Mouse (Mus musculus) testis, postnatal 14 days (tissue): Measurements from ENCODE around the gene Cul4a.
A peak's percentile ranks its signal among the peaks of the same experiment; 100 is the strongest.
"Not testable (repeated sequence)": the region's sequence is repeated elsewhere in the genome, so short reads cannot be mapped to it uniquely, and the experiment has no call there.

ENCODE experiments used
- DNase-seq: peaks from one replicate; pipeline ENCODE4 v3.0.0; 2021; ENCODE audit warnings: low spot score

The Cul4a gene

DNA sequence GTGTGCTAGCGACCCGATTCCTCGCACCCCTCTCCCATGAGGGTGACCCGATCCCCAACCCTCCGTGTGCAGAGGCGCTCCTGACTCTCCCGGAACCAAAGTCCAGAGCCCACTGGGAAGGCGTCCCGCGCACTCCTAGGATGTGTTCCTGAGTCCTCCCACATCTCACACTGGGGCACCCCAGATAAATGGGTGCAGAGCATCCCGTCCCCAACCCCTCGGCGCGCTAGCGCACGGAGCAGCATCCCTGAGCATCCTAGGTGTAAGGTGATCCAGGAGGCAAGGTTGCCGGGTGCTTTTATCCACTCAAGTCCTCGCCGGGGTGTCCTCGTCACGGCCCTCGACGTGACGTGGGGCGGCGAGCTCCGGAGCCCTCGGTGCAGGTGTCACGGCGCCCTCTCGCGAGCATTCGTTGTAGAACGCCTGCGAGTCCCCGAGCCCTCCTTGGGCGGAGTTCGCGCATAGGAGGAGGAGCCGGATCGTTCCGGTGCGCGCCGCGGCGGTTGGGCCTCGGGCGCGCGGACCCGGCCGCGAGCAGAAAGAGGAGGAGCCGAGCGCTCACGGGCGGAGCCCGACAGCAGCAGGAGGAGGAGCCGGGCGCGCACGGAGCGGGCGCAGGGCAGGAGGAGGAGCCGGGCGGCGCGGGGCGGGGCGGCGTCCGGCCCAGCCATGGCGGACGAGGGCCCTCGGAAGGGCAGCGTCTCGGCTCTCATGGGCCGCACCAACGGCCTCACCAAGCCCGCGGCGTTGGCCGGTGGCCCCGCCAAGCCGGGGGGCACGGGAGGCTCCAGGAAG lies at the start of gene Cul4a, which contains the start of gene Pcid2:
TSS of gene Cul4a (plus strand) at position 535 of the 795 bp plus-strand sequence.
TSS of gene Pcid2 (minus strand) at position 373 of the 795 bp plus-strand sequence.
- DNase-seq, result peak; percentile 94

DNA sequence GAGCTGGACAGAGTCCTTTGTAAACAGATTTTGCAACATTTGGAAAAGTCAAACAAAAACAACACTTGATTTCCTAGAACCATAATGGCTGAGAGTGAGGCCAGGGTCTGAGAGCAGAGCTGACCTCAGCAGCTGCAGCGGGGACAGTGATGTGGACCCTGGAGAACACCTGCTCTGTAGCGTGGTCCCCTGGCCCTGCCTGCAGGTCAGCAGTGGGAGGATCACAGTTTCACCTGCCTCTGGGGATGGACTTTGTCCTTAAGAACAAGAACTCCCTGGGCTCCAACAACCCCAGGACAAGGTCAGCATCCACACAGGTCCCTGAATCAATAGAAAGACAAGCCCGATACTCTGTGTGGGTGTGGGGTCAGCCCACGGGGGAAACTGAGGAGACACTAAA lies 48.1 kb upstream of the Cul4a start:
- no peak for DNase-seq

DNA sequence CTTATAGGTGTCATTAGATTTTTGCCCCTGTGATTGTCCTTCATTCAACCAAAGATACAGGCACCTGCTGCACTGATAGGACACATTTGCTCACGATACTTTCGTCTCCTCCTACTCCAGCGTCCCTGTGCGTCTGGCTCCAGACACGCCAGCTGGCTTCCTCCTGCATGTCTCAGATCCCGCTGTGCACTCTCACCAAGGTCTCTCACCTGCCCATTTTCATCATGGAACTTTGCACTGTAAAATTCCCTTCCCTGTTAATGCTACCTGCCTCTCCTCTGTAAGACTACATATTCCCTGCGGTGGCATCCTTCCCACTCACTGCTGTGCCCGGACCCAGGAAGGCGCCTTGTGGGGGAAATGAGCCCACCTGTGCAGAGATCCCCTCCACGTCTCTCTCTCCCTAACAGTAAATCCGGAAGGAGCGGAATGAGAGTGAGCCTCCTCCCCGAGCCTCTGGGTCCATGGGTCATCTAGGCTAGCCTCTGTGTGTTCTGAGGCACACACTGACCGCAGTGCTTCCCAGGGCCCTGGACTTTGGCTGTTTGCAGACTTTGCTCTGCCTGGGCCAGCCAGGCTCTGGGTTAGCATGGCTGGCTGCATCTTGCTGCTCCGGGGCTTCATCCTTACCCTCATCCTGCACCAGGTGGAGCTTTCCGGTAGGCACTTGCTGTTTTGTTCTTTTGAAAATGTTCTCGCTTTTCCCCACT lies 44.8 kb upstream of the Cul4a start, which contains the start of gene Proz:
TSS of gene Proz (plus strand) at position 474 of the 710 bp plus-strand sequence.
- DNase-seq, result no peak

DNA sequence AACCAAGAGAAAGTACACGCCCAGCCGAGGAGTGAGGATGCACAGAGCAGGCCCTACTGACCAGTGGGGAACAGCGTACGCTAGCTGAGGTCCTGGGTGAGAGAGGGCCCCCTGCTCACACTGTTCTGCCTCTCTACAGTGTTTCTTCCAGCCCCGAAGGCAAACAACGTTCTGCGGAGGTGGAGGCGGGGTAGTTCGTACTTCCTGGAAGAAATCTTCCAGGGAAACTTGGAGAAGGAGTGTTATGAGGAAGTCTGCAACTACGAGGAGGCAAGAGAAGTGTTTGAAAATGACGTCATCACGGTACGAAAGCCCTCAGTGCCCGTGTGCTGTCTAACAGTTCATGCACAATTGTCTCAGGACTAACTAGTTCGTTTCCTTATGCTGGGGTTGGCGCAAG lies 42.3 kb upstream of the Cul4a start:
- DNase-seq, result no peak

DNA sequence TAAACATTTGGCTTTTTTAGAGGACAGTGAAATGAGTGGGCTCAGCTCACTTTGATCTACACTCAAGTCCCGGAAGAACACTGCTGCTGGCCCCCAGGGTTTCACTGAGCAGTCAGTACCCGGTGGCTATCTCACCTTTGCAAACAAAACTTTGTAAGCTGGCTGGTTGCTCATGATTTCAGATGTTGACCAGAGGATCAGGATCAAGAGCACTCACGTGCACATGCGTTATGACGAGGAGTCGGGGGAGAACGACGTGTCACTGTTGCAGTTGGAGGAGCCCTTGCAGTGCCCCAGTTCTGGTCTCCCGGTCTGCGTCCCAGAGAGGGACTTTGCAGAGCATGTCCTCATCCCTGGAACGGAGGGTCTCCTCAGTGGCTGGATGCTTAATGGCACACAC lies 32.2 kb upstream of the Cul4a start:
- no peak for DNase-seq

DNA sequence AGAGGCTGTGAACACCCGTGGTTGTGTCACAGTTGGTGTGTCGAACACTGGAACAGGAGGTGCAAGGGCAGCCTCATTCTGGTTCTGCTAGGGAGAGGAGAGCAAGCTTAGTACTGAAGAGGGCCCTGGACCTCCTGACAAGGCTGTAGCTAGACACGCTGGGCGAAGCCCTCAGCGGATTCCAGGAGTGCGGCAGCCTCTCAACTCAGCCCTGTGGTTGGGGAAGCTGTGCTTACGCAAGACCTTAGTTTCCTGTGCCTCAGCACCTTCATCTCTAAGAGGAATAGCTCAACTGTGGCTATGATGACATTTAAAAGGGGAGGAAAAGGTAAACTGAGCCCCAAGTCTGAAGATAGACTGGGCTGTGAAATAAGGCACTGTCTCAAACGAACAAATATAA lies 30.4 kb upstream of the Cul4a start:
- DNase-seq, result no peak

DNA sequence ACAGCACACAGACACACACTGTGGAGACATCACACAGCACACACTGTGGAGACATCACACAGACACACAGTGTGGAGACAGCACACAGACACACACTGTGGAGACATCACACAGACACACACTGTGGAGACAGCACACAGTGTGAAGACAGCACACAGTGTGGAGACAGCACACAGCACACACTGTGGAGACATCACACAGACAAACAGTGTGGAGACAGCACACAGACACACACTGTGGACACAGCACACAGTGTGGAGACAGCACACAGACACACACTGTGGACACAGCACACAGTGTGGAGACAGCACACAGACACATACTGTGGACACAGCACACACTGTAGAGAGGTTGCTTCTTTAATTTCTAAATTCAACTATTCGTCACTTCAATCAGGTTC lies 29.8 kb upstream of the Cul4a start:
- DNase-seq, result not testable (repeated sequence)

DNA sequence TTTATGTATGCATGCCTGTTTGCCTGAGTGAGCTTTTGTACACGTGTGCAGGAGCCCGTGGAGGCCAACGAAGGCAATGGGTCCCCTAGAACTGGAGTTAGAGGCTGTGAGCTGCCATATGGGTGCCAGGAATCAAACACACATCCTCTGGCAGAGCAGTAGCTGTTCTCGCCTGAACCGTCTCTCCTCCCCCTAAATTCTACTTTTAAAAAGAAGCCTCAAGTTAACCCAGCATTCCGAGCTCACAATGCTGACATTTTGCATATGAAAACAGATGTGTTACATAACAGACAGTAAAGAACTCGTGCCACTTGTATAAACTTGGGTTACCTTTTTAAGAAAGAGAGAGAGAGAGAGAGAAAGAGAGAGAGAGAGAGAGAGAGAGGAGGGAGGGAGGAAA lies 27.9 kb upstream of the Cul4a start:
- no peak for DNase-seq

DNA sequence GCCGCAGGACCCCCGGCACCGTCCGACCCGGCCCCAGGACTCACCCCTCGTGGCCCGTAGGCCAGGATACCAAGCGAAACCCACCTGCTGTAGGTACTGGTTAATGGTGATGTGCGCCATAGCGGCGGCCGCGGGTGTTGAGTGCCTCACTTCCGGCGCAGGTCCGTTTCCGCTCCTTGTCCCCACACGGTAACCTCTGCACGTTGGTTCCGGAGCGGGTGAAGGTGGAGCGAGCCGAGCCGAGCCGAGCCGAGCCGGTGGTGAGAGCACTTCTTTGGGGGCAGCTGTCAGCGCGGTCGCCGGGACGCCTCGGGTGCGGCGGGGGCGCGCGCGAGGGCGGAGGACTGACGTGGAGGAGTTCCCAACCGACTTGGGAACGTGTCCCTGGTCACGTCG lies 732 bp upstream of the Cul4a start:
- DNase-seq, result peak; percentile 93

DNA sequence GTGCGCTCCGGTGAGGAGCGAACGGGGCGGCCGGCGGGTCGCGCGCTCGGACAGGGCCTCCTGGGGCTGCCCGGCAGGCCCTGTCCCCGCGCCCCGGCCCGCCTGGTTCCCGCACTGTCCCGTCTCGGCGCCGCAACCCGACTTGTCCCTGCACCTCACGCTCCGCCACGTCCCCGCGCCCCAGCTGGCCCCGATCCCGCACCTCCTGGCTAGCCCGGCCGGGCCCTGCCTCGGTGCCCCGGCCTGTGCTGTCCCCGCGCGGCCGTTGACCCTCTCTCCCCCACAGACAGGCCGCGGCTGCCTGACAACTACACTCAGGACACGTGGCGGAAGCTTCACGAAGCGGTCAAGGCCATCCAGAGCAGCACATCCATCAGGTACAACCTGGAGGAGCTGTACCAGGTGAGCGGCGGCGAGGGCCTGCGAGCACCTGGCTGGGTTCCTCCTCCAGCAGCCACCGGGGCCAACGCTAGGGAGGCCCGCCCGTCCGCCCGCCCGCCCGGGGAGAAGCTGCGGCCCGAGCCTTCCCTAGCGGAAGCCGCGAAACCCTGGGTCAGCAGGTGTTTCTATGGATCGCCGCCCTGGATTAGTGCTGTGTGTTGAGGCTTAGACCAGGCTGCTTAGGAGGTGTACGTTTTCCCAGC lies 609 bp downstream of the Cul4a start:
- no peak for DNase-seq

DNA sequence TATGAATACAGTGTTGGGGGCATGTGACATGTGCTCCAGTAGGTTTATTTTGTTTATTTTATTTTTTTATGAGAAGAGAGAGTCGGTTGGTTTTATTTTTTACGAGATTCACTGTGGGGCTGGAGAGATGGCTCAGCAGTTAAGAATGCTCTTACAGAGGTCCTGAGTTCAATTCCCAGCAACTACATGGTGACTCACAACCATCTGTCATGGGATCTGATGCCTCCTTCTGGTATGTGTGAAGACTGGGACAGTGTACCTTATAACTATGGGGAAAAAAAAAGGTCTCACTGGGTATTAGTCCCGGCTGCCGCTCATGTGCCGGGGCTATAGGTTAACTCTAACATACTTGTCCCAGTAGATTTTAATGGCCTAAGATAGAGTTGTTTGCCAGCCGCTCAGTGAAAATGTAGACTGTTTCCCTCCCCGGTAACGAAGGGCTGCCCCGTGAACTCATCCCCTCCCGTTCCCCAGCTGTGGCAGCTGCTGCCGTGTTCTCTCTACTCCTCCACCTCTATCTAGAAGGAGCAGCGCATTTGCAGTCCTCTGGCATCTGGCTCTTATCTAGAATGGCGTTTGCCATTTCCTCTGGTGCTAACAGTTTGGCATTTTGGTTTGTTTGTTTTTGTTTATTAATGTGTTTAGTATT lies 2.7 kb downstream of the Cul4a start:
- no peak for DNase-seq

DNA sequence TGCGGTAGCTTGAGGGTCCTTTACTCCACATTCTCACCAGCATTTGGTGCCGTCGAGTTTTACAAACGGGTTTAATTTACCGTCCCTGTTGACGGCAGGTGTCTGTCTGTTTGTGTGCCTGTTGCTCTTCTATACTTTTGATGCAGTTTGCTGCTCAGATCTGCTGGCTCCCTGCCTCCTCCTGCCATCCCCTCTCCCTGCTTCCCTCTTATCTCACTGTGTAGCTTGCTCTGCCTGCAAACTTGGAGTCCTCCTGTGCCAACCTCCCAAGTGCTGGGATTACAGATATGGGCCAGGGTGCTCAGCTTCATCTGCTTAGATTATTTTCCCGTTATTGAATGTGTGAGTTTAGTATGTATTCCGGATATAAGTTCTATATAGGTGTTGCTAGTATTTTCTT lies 3.5 kb downstream of the Cul4a start:
- DNase-seq, result peak; percentile 39

DNA sequence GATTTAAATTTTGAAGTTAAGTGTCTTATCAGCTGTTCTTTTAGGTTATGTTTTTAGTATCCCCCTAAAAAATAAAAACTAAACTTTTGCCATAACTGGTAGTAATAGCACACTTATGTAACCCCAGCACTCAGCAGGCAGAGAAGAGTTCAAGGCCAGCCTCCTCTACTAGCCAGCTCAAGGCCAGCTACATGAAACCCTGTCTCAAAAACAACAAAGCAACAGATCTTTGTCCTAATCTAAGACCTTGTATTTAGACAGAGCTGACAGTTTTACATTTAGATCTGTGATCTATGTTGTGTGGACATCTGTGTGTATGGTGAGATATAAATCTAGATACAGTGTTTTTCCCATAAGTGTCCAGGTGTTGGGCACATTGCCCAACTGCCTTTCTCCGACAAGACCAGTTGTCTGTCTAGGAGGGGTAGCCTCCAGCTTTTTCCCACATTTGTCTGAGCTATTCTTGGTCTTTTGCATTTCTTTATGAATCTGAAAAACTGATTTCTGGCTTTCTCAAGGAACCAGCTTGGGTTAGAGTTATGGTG lies 4.1 kb downstream of the Cul4a start:
- DNase-seq, result no peak

DNA sequence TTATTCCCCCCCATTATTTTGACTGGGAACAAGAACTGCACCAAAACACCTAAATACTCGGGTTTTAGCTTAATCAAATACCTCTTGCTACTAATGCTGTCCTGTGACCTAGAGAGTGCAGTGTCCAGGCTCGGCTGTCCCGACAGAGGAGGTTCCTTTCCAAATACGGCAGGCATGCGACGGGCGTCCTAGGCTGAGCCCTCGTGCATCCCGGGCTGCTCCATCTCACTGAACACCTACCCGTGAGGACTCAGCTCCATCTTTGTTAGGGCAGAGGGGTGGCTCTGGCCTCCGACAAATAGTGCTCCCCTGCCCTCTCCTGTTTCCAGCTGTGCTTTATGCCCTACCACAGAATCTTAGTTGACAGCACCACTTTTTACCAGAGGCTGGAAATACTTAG lies 6.5 kb downstream of the Cul4a start:
- DNase-seq, result no peak

DNA sequence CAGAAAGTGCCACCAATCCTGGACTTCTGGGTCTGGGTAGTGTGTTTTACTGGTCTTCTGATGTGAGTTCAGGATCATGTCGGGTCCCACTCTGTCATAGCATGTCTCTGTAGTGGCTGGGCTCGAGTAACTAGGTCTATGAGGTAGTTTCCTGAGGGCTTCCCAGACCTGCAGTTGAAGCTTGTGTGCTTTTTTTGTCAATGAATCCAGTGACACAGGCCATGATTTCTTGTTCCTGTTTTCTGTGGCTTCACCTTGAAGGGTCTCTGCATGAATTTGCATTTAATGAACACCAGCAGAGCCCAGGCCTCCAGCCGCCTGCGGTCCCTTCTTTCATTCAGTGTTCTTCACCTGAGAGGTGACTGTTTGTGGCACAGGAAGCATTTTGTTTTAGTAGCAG lies 7.8 kb downstream of the Cul4a start:
- no peak for DNase-seq

DNA sequence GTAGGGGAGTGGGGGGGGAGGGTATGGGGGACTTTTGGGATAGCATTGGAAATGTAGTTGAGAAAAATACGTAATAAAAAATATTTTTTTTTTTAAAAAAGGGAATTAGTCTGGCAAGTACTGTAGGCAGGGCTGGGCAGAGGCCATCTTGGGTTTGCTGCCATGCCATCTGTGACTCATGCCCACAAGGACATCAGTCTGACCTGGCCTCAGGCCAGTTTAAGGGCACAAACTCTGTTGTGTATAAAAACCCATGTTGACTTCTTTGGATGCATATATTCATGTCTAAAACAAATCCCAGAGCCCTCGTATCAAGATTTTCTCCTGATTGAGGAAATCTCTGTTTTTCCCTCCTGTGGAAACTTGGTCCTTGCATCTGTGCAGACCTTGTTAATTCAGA lies 11.7 kb downstream of the Cul4a start:
- DNase-seq, result no peak

DNA sequence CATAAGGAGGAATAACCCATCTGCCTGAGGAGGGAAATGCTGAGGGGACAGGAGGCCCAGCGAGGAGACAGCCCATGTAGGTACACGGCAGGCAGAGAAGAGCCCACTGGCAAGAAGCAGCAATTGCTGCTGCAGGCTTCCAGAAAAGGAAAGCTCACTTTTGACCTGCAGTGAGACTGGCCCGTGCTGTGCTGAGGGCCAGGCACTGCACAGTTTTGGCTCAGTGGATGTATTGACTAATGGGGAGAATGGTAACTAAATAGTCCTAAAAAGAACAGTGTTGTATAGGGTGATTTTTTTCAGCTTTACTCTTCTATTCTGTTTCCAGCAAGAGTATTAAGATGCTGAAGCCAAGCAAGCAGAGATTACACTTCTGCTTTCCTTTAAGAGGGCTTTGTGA lies 13.1 kb downstream of the Cul4a start:
- DNase-seq, result no peak

DNA sequence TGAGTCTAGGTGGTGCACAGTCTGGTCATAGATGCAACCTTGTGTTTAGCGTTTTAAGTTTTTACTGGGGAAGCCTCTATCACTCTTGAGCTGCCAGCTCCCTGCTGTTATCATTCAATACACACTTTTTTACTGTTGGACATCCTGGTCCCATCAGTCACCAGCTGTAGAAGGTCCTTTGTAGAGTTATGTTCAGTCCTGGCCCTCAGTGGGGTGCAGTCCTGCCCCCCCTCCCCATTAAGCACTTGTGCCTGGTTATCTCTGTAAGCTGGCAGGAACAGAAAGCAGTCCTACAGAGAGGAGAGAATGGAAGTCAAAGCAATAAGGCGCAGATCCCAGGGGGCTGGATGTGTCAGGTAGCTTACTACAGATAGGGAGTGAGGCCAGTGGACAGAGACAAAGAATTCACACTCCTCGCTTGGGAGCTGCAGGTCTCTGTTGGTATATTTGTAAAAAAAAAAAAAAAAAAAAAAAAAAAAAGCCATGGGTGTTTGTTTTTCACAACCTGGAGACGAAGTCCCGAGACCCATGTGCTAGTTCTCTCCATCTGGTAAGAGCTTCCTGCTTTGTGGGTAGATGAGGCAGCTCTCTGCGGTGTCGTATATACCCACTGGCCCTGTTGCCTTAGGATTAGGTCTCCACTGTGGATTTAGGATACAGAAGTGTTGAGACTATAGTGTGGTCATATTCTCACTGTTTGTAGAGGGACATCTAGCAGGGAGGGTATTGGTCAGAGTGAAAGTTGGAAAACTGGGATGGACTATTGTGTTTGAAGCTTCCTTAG lies 15.7 kb downstream of the Cul4a start:
- no peak for DNase-seq

DNA sequence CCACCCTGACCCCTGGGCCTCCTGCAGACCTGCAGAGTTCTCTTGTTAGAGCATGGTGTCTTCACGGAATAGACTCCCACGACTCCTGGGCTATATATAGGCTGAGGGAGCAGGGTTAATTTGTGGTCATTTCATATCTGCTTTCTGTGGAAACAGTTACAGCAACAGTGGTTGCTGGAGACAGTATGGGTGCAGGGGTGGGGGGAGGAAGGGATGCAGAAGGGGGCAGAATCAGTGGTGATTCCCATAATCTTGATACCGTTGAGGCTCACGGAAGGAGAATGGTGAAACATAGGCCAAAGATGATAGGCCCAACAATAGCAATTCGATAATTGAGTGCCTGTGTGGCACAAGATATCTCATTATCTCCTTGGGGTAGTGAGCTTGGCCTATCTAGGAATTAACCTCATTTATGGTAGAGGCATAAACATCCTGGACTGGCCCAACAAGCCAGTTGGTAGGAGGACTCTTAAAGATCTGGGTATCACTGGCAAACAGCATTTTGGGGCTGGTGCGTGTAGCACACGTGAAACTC lies 17.5 kb downstream of the Cul4a start:
- DNase-seq, result no peak

DNA sequence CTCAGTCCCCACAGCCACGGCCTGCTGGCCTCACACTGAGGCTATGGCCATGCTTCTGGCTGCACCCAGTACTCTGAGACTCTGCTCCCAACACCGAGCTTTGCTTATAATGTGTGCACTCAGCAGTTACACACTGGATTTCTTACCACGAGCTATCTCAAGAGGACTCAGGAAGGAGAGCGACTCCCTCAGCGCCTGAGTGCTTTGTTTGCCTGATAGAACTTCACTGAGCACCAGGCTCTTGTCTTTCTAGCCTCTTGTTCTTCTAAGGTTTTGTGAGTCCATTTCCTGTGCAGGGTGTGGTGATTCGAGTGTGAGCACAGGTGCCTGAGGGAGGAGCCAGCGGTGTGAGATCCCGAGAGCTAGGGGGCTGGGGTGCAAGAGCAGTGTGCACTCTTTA lies 19.5 kb downstream of the Cul4a start:
- DNase-seq, result no peak

DNA sequence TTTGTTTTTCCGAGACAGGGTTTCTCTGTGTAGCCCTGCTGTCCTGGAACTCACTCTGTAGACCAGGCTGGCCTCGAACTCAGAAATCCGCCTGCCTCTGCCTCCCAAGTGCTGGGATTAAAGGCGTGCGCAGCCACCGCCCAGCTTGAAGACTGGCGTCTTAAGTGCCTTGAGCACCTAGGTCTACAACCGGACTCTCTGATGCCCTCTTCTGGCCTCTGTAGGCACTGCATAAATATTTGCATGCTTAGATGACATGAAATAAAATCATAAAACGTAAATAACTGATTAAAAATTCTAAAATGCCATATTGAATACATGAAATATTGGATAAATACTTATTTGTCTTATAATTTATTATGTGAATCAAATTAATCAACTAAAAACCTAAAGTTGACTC lies 26.8 kb downstream of the Cul4a start:
- not testable (repeated sequence) for DNase-seq
